ENCODE assay signal across 8 mouse cellular contexts in genomic region chr10:81192270-81192967, GRCm38 (mm10). TPM values are rescaled to one million over a fixed set of nuclear protein-coding genes. Genes with fewer than 3 reads are reported as not detected.
DNase-seq lines count a peak whose midpoint lies in the region; ATAC-seq lines count a peak whose summit lies in the region.

No protein-coding gene starts in this region.

- 1% methylated on average over 83 of the region's 93 CpGs for WGBS in embryonic facial prominence, embryonic 11.5 days
- WGBS in limb, embryonic 13.5 days: under 1% methylated on average over 93 of the region's 93 CpGs
- under 1% methylated on average over 93 of the region's 93 CpGs for WGBS in midbrain, embryonic 14.5 days

- 0 out of 2 replicates have a peak, but pooled peaks cover 3% of the 10 kb centered on the region for H3K36me3 ChIP-seq in embryonic facial prominence, embryonic 11.5 days (replicated peaks; ENCODE audit: control insufficient read depth, insufficient read depth, low read depth, low read length)
- H3K36me3 ChIP-seq in limb, embryonic 13.5 days: peaks cover 35% of the 10 kb centered on the region
- H3K36me3 ChIP-seq in midbrain, embryonic 14.5 days (ENCODE audit: control insufficient read depth, insufficient read depth, low read length): peaks cover 20% of the 10 kb centered on the region

- H3K27me3 ChIP-seq in embryonic facial prominence, embryonic 11.5 days (ENCODE audit: control insufficient read depth, insufficient read depth, low read length): peaks cover 20% of the 10 kb centered on the region
- peaks cover 43% of the 10 kb centered on the region for H3K27me3 ChIP-seq in limb, embryonic 13.5 days
- peaks cover 19% of the 10 kb centered on the region; the same call in 1 of the 2 replicates for H3K27me3 ChIP-seq in midbrain, embryonic 14.5 days (ENCODE audit: control insufficient read depth, insufficient read depth, low read length)

- peak overlapping the region; percentile 63 for H3K4me3 ChIP-seq in embryonic facial prominence, embryonic 11.5 days (ENCODE audit: low read depth, low read length)
- H3K4me3 ChIP-seq in limb, embryonic 13.5 days: peak overlapping the region; percentile 68
- H3K4me3 ChIP-seq in midbrain, embryonic 14.5 days (replicated peaks; ENCODE audit: low read depth, low read length): peak overlapping the region; percentile 63

- peak overlapping the region; percentile 86 for H3K9ac ChIP-seq in embryonic facial prominence, embryonic 11.5 days (replicated peaks; ENCODE audit: low read length)
- H3K9ac ChIP-seq in limb, embryonic 13.5 days: peak overlapping the region; percentile 85
- peak overlapping the region; percentile 73 for H3K9ac ChIP-seq in midbrain, embryonic 14.5 days (replicated peaks; ENCODE audit: low read length)

- ATAC-seq in embryonic facial prominence, embryonic 11.5 days (replicated peaks; ENCODE audit: insufficient number of reproducible peaks, low FRiP score, low TSS enrichment, low read depth): peak; percentile 76
- peak; percentile 88 for ATAC-seq in limb, embryonic 13.5 days (ENCODE audit: low FRiP score, low read depth)
- ATAC-seq in midbrain, embryonic 14.5 days (ENCODE audit: low FRiP score, low TSS enrichment): peak; percentile 90

- peaks cover 6% of the 10 kb centered on the region for H3K4me1 ChIP-seq in embryonic facial prominence, embryonic 11.5 days (ENCODE audit: control insufficient read depth, insufficient read depth, low read length)
- peaks cover 28% of the 10 kb centered on the region for H3K4me1 ChIP-seq in limb, embryonic 13.5 days
- H3K4me1 ChIP-seq in midbrain, embryonic 14.5 days (ENCODE audit: control insufficient read depth, insufficient read depth, low read length): peaks cover 9% of the 10 kb centered on the region; the same call in 1 of the 2 replicates

- H3K27ac ChIP-seq in embryonic facial prominence, embryonic 11.5 days (replicated peaks; ENCODE audit: low read depth, low read length): peak overlapping the region; percentile 81
- peak overlapping the region; percentile 93 for H3K27ac ChIP-seq in limb, embryonic 13.5 days
- peak overlapping the region; percentile 97 for H3K27ac ChIP-seq in midbrain, embryonic 14.5 days (replicated peaks; ENCODE audit: low read depth, low read length)

- H3K9me3 ChIP-seq in embryonic facial prominence, embryonic 11.5 days (replicated peaks; ENCODE audit: control insufficient read depth, low read length): no peaks in the 10 kb centered on the region
- no peaks in the 10 kb centered on the region for H3K9me3 ChIP-seq in limb, embryonic 13.5 days
- H3K9me3 ChIP-seq in midbrain, embryonic 14.5 days (ENCODE audit: control insufficient read depth, low read length): no peaks in the 10 kb centered on the region

- DNase-seq in ovary, adult 18-20 months (ENCODE audit: low spot score): peak; percentile 73
- no peak for DNase-seq in ovary, postnatal 10 days (ENCODE audit: low spot score)
- peak; percentile 81 for DNase-seq in embryonic facial prominence, embryonic 11.5 days (ENCODE audit: low spot score)
- peak; percentile 88 to 90 for DNase-seq in heart, adult 9 months (ENCODE audit: low spot score in 2 of 2)
- peak; percentile 86 for DNase-seq in kidney, adult 9 months
- DNase-seq in midbrain, embryonic 14.5 days: peak; percentile 95
- peak; percentile 66 to 72 for DNase-seq in spleen, postnatal 14 days (ENCODE audit: low spot score in 2 of 2)

- H3K4me2 ChIP-seq in embryonic facial prominence, embryonic 11.5 days (ENCODE audit: low read depth, low read length): peak overlapping the region; percentile 96
- H3K4me2 ChIP-seq in limb, embryonic 13.5 days (replicated peaks): peak overlapping the region; percentile 95
- H3K4me2 ChIP-seq in midbrain, embryonic 14.5 days (ENCODE audit: low read length): peak overlapping the region; percentile 97

RNA-seq across cellular contexts. Expression of gene 4930442H23Rik, which starts 8.8 kb away (rescaled TPM):
- polyA plus RNA-seq in embryonic facial prominence, embryonic 11.5 days (2014; fragmentation: Nextera tagmentation; extraction: Ambion mirVana): not detected in 2 replicates
- polyA plus RNA-seq in limb, embryonic 13.5 days (2015; fragmentation: Nextera tagmentation; extraction: Ambion mirVana): not detected in 2 replicates
- 0.23 TPM in 1 of 2 replicates, not detected in the other for polyA plus RNA-seq in midbrain, embryonic 14.5 days (2014; fragmentation: Nextera tagmentation; extraction: Ambion mirVana)

RNA-seq across cellular contexts. Expression of gene Nmrk2, which starts 9.4 kb away (rescaled TPM):
- polyA plus RNA-seq in embryonic facial prominence, embryonic 11.5 days (2014; fragmentation: Nextera tagmentation; extraction: Ambion mirVana): not detected in 2 replicates
- polyA plus RNA-seq in limb, embryonic 13.5 days (2015; fragmentation: Nextera tagmentation; extraction: Ambion mirVana): 0.18 and 0.26 TPM in 2 replicates
- polyA plus RNA-seq in midbrain, embryonic 14.5 days (2014; fragmentation: Nextera tagmentation; extraction: Ambion mirVana): not detected in 2 replicates

RNA-seq across cellular contexts. Expression of gene Dapk3, which starts 9.6 kb away (rescaled TPM):
- 47.4 and 49.4 TPM in 2 replicates for polyA plus RNA-seq in embryonic facial prominence, embryonic 11.5 days (2014; fragmentation: Nextera tagmentation; extraction: Ambion mirVana)
- polyA plus RNA-seq in limb, embryonic 13.5 days (2015; fragmentation: Nextera tagmentation; extraction: Ambion mirVana): 53.4 and 53.7 TPM in 2 replicates
- polyA plus RNA-seq in midbrain, embryonic 14.5 days (2014; fragmentation: Nextera tagmentation; extraction: Ambion mirVana): 63.3 and 66.9 TPM in 2 replicates

RNA-seq across cellular contexts. Expression of gene Eef2, which starts 16.0 kb away (rescaled TPM):
- 417 and 424 TPM in 2 replicates for polyA plus RNA-seq in embryonic facial prominence, embryonic 11.5 days (2014; fragmentation: Nextera tagmentation; extraction: Ambion mirVana)
- 577 and 592 TPM in 2 replicates for polyA plus RNA-seq in limb, embryonic 13.5 days (2015; fragmentation: Nextera tagmentation; extraction: Ambion mirVana)
- 479 and 528 TPM in 2 replicates for polyA plus RNA-seq in midbrain, embryonic 14.5 days (2014; fragmentation: Nextera tagmentation; extraction: Ambion mirVana)

RNA-seq across cellular contexts. Expression of gene Pias4, which starts 24.7 kb away (rescaled TPM):
- 36.1 and 46.5 TPM in 2 replicates for polyA plus RNA-seq in embryonic facial prominence, embryonic 11.5 days (2014; fragmentation: Nextera tagmentation; extraction: Ambion mirVana)
- 62.2 and 62.3 TPM in 2 replicates for polyA plus RNA-seq in limb, embryonic 13.5 days (2015; fragmentation: Nextera tagmentation; extraction: Ambion mirVana)
- 49.2 and 55.7 TPM in 2 replicates for polyA plus RNA-seq in midbrain, embryonic 14.5 days (2014; fragmentation: Nextera tagmentation; extraction: Ambion mirVana)
